Mouse (Mus musculus) stomach, embryonic 15.5 days (tissue): ENCODE data around the gene Ankrd28. TPM values are rescaled to one million over a fixed set of nuclear protein-coding genes. Genes with fewer than 3 reads are reported as not detected.

Source experiments
- ATAC-seq: fragments of 200-750 bp; cut with Nextera tagmentation; 2 replicates; pipeline ENCODE4 v1.8.0; 2017; ENCODE audit warnings: low read depth, moderate number of reproducible peaks, moderate TSS enrichment; ENCODE audit not compliant: insufficient read depth, low FRiP score
- H3K27ac ChIP-seq: fragments of 300-500 bp; sonication (generic); 2 replicates; pipeline ENCODE4 v1.5.1; 2015; ENCODE audit warnings: mild to moderate bottlenecking, inconsistent platforms
- H3K27me3 ChIP-seq: fragments of 300-500 bp; sonication (generic); replicated peaks from 2 replicates; pipeline ENCODE4 v1.6.1; 2015; ENCODE audit warnings: inconsistent platforms
- H3K36me3 ChIP-seq: fragments of 300-500 bp; sonication (generic); 2 replicates; pipeline ENCODE4 v1.6.1; 2015; ENCODE audit warnings: inconsistent platforms
- H3K4me1 ChIP-seq: fragments of 300-500 bp; sonication (generic); 2 replicates; pipeline ENCODE4 v1.6.1; 2015; ENCODE audit warnings: inconsistent platforms
- H3K4me2 ChIP-seq: fragments of 300-500 bp; sonication (generic); 2 replicates; pipeline ENCODE4 v1.6.1; 2015; ENCODE audit warnings: mild to moderate bottlenecking, inconsistent platforms
- H3K4me3 ChIP-seq: fragments of 300-500 bp; sonication (generic); replicated peaks from 2 replicates; pipeline ENCODE4 v1.5.1; 2015; ENCODE audit warnings: inconsistent platforms
- H3K9ac ChIP-seq: fragments of 300-500 bp; sonication (generic); 2 replicates; pipeline ENCODE4 v1.6.1; 2015; ENCODE audit warnings: inconsistent platforms
- H3K9me3 ChIP-seq: fragments of 300-500 bp; sonication (generic); 2 replicates; pipeline ENCODE4 v1.6.1; 2016; ENCODE audit warnings: inconsistent platforms
- WGBS: fragments of 180-500 bp; shearing (Covaris S2); methylation state at CpG from one replicate; pipeline ENCODE4 v1.1.7; 2015; 5-methylcytosine and 5-hydroxymethylcytosine counted together
- polyA plus RNA-seq: library from polyadenylated mRNA; unstranded; fragments of >200 nt; fragmentation: Nextera tagmentation; extraction: Ambion mirVana; gene quantifications from 2 replicates; pipeline ENCODE4 v1.2.1, GENCODE M21; 2015

Ankrd28 gene
- polyA plus RNA-seq, 1 experiment from 2014 or later, result 6.9 TPM

DNA sequence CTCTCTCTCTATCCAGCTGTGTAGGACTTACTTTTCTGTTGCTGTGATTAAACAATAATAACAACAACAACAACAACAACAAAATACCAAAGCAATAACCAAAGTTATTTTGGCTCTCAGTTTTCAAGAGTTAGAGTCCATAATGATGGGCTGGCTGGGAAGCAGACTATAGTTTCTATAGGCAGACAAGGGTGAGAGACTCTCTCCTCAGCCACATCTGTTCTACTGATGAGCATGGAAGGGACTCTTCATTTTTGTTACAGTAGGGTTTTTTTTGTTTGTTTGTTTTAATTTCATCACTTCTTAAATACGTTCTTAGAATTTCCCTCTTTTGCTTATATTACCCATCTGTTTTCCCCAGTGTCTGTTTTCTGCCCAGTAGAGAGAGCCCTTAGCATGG is 177.8 kb downstream of the Ankrd28 start:
- ATAC-seq, result no peak
- WGBS, result 66% methylated on average over 1 of the region's 1 CpGs
- H3K36me3 ChIP-seq, result no peaks in the 10 kb centered on the region
- no peak overlapping the region for H3K4me3 ChIP-seq
- no peak overlapping the region for H3K27ac ChIP-seq
- H3K4me1 ChIP-seq, result peaks cover 7% of the 10 kb centered on the region; the same call in 1 of the 2 replicates
- H3K9ac ChIP-seq, result no peak overlapping the region
- H3K4me2 ChIP-seq, result no peak overlapping the region
- no peaks in the 10 kb centered on the region for H3K9me3 ChIP-seq
- no peaks in the 10 kb centered on the region for H3K27me3 ChIP-seq

DNA sequence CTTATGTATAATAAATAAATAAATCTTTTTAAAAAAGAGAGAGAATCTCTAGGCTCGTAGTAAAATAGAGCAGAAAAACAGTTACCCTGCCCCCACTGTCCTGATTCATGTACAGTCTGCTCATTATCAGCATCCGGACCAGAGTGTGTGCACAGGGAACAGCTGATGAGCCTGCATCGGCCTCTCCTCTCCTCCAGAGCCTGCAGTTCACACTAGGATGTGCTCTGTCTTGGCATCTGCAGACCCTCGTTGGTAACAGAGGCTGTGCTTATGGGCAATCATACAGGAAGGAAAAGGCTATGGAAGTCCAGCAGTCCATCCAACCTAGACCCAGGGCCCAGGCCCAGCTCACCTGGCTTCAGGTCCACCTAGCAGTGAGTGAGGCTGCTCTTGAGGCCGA is 178.3 kb downstream of the Ankrd28 start:
- Histone ChIP-seq H3K9ac (no peak overlapping the region), H3K4me1 (peaks cover 3% of the 10 kb centered on the region; the same call in 1 of the 2 replicates), H3K9me3 (no peaks in the 10 kb centered on the region), H3K27ac (no peak overlapping the region), H3K27me3 (no peaks in the 10 kb centered on the region), H3K36me3 (no peaks in the 10 kb centered on the region), H3K4me3 (no peak overlapping the region), H3K4me2 (no peak overlapping the region)
- no peak for ATAC-seq
- WGBS, result 49% methylated on average over 5 of the region's 5 CpGs

DNA sequence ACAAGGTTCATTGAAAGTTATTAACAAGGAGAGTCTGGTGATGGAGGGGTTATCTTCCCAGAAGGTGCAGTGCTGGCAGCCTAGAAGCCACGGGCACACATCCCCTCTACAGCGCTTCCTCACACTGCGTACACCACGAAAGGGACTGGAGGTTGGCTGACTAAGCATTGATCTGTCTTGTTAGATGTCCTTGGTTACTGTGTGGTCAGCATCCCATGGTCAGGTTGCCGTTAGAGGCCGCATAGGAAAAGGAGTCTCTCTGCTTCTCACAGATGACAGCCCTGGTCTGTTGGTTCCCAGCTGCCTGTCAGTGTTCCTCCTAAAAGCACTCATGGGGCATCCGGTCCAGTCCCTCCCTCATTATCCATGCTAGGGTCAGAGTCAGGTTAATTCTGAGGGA is 179.2 kb downstream of the Ankrd28 start:
- H3K27ac ChIP-seq, result no peak overlapping the region
- H3K9me3 ChIP-seq, result no peaks in the 10 kb centered on the region
- H3K4me1 ChIP-seq, result peaks cover 3% of the 10 kb centered on the region; the same call in 1 of the 2 replicates
- no peaks in the 10 kb centered on the region for H3K36me3 ChIP-seq
- 59% methylated on average over 7 of the region's 7 CpGs for WGBS
- H3K9ac ChIP-seq, result no peak overlapping the region
- H3K4me3 ChIP-seq, result no peak overlapping the region
- no peak for ATAC-seq
- H3K27me3 ChIP-seq, result no peaks in the 10 kb centered on the region
- H3K4me2 ChIP-seq, result no peak overlapping the region

DNA sequence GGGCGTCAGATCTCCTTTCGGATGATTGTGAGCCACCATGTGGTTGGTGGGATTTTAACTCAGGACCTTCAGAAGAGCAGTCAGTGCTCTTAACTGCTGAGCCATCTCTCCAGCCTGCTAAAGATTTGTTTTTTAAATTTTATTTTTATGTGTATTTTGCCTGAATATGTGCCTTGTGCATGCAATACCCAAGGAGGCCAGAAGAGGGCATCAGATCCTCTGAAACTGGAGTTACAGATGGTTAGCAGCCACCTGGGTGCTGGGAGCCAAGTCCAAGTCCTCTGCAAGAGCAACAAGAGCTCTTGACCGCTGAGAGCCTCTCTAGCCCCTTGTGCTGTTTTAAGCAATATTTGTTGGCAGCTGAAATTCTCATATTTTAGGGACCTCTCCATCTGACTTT is 180.1 kb downstream of the Ankrd28 start:
- peaks cover 3% of the 10 kb centered on the region; the same call in 1 of the 2 replicates for H3K4me1 ChIP-seq
- no peaks in the 10 kb centered on the region for H3K27me3 ChIP-seq
- 95% methylated on average over 3 of the region's 3 CpGs for WGBS
- H3K27ac ChIP-seq, result no peak overlapping the region
- H3K9me3 ChIP-seq, result no peaks in the 10 kb centered on the region
- H3K4me2 ChIP-seq, result no peak overlapping the region
- no peak overlapping the region for H3K9ac ChIP-seq
- no peak overlapping the region for H3K4me3 ChIP-seq
- ATAC-seq, result no peak
- H3K36me3 ChIP-seq, result no peaks in the 10 kb centered on the region

Other genes starting within 250 kb of the Ankrd28 start
- gene Colq, start 239.3 kb downstream of the Ankrd28 start, polyA plus RNA-seq, result 0.63 and 1.1 TPM in 2 replicates
- gene Gm49387, start 189.8 kb downstream of the Ankrd28 start, polyA plus RNA-seq, result not detected in 2 replicates
- gene Btd, start 189.6 kb downstream of the Ankrd28 start, polyA plus RNA-seq, result 27.5 and 27.6 TPM in 2 replicates
- gene Hacl1, start 189.4 kb downstream of the Ankrd28 start, polyA plus RNA-seq, result 13.0 and 13.8 TPM in 2 replicates
- 0.05 and 0.10 TPM in 2 replicates for gene Galnt15, start 198.3 kb upstream of the Ankrd28 start, polyA plus RNA-seq